Mouse (Mus musculus) spleen, embryonic (tissue): ENCODE data around the gene Bola2.

Experiments used
- CTCF ChIA-PET: fragments of 350-600 bp; sonication (Branson Sonifier 250); formaldehyde crosslinking; loops from one replicate; lab custom pipeline; 2022; lab: Charles Lee

The Bola2 gene

DNA sequence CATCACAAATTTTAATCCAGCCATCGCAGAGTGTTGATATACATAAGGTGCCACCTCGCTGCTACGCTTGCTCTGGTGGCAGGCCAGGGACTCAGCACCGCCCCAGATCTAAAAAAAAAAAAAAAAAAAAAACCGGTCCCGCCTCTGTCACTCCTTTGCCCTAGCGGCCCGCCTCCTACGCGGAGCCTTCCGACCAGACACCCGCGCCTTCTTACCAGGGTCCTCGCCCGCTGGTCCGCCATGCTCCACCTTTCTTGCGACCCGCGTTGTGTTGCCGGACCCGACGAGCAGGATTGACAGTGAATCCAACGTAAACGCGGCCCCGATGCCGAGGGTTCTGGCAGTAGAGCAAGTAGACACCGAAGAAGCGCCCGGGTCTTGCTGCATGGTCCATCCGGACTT, at the start of gene Bola2:
Gene Bola2, plus strand, starts transcription at position 192 of the 402 bp plus-strand sequence.
- CTCF ChIA-PET: interaction anchor here (0.5 kb wide), 1 partner anchor 136 kb away, joined by 3 read pairs; no protein-coding TSS in a partner anchor

DNA sequence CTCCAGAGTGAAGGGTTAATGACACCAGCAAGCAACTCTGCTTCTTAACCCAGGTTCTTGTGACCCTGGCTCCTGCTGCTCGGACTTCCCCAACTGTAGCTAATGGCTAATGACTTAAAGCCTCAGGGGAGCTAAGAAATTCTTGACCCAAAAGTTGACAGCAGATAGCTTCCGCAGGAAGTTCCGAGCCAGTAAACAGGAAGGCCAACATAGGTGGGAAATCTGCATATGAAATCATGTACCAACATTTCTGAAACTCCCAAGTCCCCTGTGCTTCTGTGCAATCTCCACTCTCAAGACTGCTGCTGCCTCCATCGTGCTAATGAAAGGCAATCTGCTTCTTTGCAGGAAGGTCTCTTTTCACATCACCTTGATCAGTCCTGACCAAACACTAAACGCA, 49.5 kb upstream of the Bola2 start:
- CTCF ChIA-PET: interaction anchor here (1.0 kb wide), 1 partner anchor 50 kb away, joined by 3 read pairs; no protein-coding TSS in a partner anchor

- CTCF ChIA-PET: no interaction called here
These were observed 46.7 kb upstream of the Bola2 start for GRCm38 (mm10) chr7:126648486-126648885.

GRCm38 (mm10) chr7:126649231-126650051, 45.8 kb upstream of the Bola2 start, which contains the start of gene Sgf29:
Gene Sgf29, plus strand, starts transcription at chr7:126649309.
- CTCF ChIA-PET: no interaction called here

GRCm38 (mm10) chr7:126650852-126651251, 44.3 kb upstream of the Bola2 start:
- CTCF ChIA-PET: no interaction called here

- CTCF ChIA-PET: no interaction called here
These were observed 41.2 kb upstream of the Bola2 start for GRCm38 (mm10) chr7:126653991-126654390.

DNA sequence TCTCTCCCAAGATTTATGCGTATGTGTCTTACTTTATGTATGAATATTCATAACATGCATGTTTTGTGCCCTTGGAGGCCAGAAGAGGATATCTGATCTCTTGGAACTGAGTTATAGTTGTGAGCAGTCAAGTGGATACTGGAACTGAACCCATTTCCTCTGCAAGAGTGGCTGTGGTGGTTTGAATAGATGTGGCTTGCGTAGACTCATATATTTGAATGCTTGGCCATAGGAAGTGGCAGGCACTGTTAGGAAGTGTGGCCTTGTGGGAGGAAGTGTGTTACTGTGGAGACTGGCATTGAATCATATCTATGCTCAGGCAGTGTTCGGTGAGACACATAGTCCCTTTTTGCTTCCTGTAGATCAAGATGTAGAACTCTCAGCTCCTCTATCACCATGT, 39.5 kb upstream of the Bola2 start:
- CTCF ChIA-PET: no interaction called here

DNA sequence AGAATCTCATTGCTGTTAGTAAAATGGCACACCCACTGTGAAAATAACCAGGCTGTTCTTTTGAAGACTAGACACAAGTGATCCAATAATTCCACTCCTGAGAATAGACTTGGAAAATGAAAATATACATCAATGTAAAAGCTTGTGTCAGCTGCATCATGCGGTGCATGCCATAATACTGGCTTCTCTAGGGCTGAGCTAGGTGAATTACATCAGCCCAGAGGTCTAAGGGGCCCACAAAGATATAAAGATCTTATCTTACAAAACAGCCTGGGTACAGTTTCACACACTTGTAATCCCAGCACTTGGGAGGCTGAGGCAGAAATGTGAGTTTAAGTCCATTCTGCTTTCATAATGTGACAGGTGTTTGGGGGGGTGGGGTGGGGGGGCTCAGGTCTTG, 37.7 kb upstream of the Bola2 start:
- CTCF ChIA-PET: no interaction called here

DNA sequence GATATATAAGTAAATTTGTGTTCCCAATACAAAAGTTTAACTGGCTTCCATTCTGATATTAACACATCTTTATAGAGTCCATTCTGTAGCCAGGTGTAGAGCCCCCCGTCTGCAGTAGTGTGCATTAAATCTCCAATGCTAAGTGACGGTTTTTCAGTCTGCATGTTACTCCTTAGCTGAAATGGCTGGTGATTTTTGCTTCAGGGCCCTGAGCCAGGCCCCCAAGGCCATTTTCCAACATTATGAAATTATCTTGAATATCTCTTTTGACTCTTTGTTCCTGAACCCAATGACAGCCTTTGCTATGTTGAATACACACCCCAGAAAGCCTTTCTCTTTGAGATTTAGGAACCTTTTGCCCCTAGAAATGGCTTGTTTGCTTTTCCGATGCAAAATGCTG, 35.4 kb upstream of the Bola2 start:
- CTCF ChIA-PET: no interaction called here

DNA sequence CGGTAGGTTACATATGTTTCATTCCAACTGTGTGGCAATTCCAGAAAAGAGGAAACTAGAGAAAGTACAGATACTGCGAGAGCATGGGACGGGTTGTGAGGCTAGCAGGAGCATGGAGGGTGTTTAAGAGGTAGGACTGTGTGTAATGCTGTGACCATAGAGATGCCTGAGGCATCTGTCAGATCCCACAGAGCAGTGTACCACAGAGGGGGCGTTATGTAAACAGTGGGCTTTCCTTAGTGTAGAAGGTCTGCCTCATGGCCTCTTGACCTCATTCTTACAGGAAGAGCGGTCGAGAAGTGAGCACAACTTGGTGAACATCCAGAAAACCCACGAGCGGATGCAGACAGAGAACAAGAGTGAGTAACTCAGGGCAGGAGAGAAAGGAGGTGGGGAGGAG, 31.6 kb upstream of the Bola2 start:
- CTCF ChIA-PET: interaction anchor here (0.8 kb wide), 1 partner anchor 1213 kb away, joined by 3 read pairs; the partner anchor contains the start of gene Zfp668

- CTCF ChIA-PET: no interaction called here
These were observed 29.9 kb upstream of the Bola2 start for GRCm38 (mm10) chr7:126665269-126665668.

DNA sequence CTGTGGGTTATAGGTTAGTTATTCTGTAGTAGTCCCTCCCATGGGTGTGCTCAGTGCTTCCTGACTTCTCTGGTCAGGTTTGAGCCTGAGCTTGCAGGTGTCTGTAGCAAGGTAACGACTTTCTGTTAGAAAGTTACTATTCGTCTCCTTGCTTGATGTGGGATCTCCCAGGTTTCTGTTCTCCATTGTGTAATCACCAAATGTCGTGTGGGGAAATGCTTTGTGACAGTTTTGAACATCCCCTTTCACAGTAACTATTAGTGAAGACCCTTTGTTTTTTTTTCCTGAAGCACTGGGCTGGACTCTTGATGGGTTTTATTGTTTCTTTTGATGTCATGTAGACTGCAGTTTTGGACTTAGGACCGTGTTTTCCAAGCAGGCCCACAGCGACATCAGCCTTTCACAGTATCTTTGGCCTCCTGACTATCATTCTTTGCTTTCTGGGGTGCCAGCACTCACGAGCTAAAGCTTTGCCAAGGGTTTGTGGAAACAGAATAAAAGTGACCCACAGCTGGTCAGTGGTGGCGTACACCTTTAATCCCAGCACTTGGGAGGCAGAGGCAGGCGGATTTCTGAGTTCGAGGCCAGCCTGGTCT, 27.6 kb upstream of the Bola2 start:
- CTCF ChIA-PET: interaction anchor here (0.7 kb wide), 1 partner anchor 33 kb away, joined by 3 read pairs; no protein-coding TSS in a partner anchor

DNA sequence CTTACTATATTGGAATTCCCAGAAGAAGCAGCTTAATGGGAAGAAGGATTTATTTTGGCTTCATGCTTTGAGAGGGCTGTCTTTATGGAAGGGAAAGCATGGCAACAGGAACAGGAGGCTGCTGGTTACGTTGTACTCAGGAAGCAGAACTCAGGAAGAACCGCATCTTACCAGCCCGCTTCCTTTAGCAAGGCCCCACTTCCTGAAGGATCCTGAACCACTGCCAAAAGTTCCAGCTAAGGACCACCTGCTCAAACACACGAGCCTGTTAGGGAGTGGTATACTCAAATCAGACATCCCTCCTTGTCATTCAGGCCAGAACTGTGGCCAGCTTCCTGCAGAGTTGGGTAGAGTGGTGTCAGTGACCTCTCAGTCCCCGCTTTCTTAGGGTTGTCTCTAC, 26.7 kb upstream of the Bola2 start:
- CTCF ChIA-PET: interaction anchor here (0.7 kb wide), 2 partner anchors 193 to 211 kb away, joined by 4 to 7 read pairs; partner anchors contain the start of genes Hirip3 and Ino80e

DNA sequence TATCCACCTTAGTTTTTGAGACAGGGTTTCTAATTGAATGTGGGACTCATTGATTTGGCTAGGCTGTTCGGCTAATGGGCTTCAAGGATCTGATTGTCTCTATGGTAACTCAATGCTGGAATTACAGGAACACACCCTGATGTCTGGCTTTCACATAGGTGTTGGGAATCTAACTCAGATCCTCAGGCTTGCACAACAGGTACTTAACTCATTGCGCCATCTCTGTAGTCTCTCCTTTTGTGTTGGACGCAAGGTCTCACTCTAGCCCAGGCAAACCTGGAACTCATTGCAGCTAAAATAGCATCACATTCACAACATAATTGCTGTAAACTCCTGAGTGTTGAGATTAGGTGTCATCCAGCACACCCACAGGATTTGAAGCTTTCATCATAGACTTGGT, 25.0 kb upstream of the Bola2 start:
- CTCF ChIA-PET: interaction anchor here (0.5 kb wide), 1 partner anchor 92 kb away, joined by 3 read pairs; no protein-coding TSS in a partner anchor

DNA sequence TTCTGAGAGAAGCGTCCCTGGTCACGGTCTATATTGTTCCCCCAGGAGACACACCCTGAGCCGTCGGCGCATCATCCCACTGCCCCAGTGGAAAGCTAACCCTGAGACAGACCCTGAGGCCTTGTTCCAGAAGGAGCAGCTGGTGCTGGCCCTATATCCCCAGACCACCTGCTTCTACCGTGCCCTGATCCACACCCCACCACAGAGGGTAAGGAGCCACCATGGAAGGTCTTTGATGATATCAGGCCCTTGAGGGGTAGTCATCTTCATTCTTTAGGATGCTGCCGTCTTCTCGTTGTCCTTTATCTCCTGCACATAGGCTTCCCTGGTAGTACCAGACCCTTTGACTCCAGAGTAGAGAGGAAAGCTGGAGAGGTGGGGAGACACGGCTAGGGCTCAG, 23.1 kb upstream of the Bola2 start:
- CTCF ChIA-PET: no interaction called here

- CTCF ChIA-PET: no interaction called here
These were observed 20.1 kb upstream of the Bola2 start for GRCm38 (mm10) chr7:126675104-126675503.

DNA sequence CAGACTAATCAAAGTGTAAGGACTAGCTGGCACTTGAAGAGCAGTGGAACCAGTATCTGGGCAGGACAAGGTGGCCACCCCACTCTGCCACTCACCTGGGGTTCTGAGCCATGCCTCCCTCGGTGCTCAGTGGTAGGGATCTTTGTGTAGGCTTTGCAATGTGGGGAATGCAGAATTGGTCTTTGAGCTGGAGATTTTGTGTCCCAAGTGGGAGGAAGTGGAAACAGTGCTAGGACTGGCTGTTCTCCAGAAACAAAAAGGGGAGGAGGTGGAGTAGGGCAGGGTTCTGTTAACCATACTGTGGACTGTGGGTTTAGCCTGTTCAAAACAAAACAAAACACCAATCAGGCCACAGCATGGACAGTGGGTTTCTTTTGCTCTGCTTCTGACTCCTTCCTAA, 19.0 kb upstream of the Bola2 start, which contains the start of gene Sult1a1:
Gene Sult1a1, minus strand, starts transcription at position 226 of the 400 bp plus-strand sequence.
- CTCF ChIA-PET: no interaction called here

GRCm38 (mm10) chr7:126676631-126677220, 18.5 kb upstream of the Bola2 start:
- CTCF ChIA-PET: no interaction called here

DNA sequence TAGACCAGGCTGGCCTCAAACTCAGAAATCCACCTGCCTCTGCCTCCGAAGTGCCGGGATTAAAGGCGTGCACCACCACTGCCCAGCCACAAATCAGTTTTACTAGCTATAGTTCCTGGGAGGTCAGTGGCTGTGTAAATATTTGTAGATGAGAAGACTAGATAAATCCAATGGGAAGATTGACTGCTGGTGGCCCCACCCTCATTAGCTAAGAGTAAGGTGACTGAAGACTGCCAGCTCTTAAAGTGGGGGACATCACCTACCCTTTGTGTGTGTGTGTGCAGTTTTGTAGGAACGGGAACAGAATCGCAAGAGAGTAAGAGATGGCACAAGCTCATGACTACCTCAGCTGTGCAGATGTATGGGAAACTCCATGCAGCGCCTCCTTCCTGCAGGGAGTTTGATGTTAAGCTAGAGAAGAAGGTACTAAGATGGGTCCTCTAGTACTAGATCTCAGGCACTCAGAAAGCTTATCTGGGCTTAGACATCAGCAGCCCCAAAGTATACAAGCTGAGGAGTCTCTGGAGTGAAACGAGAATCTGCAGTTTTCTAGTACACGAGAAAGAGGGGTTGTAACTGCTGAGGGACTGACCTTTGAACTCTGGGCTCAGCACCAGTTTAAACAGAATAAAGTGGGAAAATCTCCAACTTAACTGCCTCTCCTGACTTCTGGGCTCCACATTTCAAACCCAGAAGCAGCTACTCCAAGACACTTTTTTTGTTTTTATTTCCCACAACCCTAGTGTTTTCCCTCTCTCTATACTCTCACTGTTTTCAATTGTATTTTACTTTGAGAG, 16.5 kb upstream of the Bola2 start:
- CTCF ChIA-PET: no interaction called here

- CTCF ChIA-PET: no interaction called here
These were observed 15.5 kb upstream of the Bola2 start for GRCm38 (mm10) chr7:126679683-126680082.

DNA sequence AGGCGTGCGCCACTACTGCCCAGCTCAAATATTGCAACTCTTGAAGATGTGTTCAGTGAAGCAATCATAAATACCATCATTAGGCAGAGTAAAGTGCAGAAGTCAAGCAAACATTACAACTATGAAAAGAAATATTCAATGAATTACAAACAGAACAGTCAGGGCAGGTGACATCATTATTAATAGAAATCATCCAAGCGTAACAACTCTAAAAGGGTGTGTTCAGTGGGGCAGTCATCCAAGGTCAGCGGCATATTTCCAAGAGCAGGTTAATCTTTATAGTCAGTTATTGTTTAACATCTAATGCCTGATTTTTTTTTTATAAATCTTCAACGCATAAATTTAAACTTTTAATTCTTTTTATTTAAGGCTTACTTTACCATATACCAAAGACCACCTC, 14.0 kb upstream of the Bola2 start:
- CTCF ChIA-PET: interaction anchor here (0.5 kb wide), 1 partner anchor 105 kb away, joined by 9 read pairs; no protein-coding TSS in a partner anchor
